Mouse (Mus musculus): ENCODE results near the gene Lin28b. TPM values are rescaled to one million over a fixed set of nuclear protein-coding genes. Genes with fewer than 3 reads are reported as not detected.

The Lin28b gene
- polyA plus RNA-seq (2012; rRNA removed) = not detected in 2 replicates

DNA sequence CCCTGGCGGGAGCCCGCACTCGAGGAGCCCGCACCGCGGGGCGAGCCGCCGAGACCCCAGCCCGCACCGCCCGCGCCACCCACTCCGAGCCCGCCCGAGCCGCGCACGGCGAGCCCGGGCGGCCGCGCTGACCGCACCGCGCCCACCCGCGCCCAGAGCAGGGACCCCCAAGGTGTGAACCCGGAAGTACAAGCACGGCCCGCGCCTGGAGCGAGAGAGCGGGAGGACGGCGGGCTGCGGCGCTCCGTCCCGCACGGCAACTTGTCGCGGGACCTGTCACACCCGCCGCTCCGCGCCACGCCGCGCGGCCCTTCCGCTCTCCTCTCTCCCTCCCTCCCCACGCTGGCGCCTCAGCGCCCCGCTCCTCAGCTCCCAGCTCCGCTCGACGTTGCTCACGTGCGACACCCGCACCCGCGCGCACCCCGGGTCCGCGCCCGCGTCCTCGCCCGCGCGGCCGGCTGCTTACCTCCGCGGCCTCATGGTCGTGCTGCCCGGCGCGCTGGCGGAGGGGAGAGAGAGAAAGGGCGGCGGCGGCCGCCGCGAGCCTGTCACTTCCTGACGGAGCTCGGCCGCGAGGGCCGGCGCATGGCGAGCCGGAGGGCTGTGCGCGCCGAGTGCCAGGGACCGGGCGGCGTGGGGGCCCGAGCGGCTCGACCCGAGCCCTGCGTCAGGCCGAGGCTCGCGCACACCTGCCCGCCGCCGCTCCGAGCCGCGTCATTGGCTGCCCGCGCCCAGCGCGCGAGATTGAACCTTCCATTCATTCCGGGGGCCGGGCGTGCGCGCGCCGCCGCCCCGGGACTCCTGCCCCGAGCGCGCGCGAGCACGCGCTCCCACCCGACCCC lies at the start of gene Lin28b:
Gene Lin28b (minus strand): TSS at position 635 of the 842 bp plus-strand sequence.
- H3K4me3 ChIP-seq (ENCODE audit: low read depth, low read length) = peak within 1 kb of the TSS; percentile 62
- H3K36me3 ChIP-seq (ENCODE audit: control insufficient read depth, insufficient read depth, low read length) = no peaks in the 10 kb centered on the region
- no peaks in the 10 kb centered on the region; the same call in 1 of the 2 replicates for H3K4me1 ChIP-seq (ENCODE audit: control insufficient read depth, insufficient read depth, insufficient read length, low read length)
- no peak within 1 kb of the TSS for H3K27ac ChIP-seq (ENCODE audit: insufficient read depth, low read depth, low read length)
- no peak for TF ChIP-seq CTCF (IDR thresholded peaks at IDR 0.05; ENCODE audit: extremely low read depth, insufficient read length, insufficient replicate concordance, low read depth, low read length)
- no peak for TF ChIP-seq POLR2A (IDR thresholded peaks at IDR 0.05; ENCODE audit: low read depth, low read length)
- peaks cover 19% of the 10 kb centered on the region for H3K27me3 ChIP-seq (ENCODE audit: control insufficient read depth, insufficient read depth, low read length)
- 2% methylated on average over 130 of the region's 139 CpGs for WGBS

- no peak overlapping the region for H3K4me3 ChIP-seq (ENCODE audit: low read depth, low read length)
- no peak overlapping the region for H3K27ac ChIP-seq (ENCODE audit: insufficient read depth, low read depth, low read length)
- no peaks in the 10 kb centered on the region for H3K27me3 ChIP-seq (ENCODE audit: control insufficient read depth, insufficient read depth, low read length)
- no peaks in the 10 kb centered on the region for H3K4me1 ChIP-seq (ENCODE audit: control insufficient read depth, insufficient read depth, insufficient read length, low read length)
- 49% methylated on average over 2 of the region's 2 CpGs for WGBS
- H3K36me3 ChIP-seq (ENCODE audit: control insufficient read depth, insufficient read depth, low read length) = no peaks in the 10 kb centered on the region
- TF ChIP-seq CTCF (IDR thresholded peaks at IDR 0.05; ENCODE audit: extremely low read depth, insufficient read length, insufficient replicate concordance, low read depth, low read length) = no peak
Observed at GRCm38 (mm10) chr10:45511764-45512163, 25.6 kb upstream of the Lin28b start.

DNA sequence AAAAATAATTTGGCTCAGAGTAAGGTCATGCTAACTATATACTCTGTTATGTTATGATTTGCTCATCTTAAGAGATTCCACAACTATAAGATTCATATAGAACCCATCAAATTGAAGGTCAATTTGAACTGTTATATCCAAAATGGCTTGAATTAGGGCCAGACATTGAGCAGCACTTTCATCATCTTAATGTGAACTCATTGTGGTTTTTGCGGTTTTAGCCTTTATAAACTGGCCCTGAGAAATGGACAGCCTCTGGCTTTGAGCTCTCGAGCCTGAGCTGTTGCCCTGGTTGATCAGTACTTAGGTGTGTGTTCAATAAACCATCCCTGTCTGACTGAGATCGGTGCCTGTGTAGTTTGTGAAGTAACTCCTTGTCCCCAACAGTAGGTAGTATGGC lies 24.5 kb upstream of the Lin28b start:
- H3K27ac ChIP-seq (ENCODE audit: insufficient read depth, low read depth, low read length) = no peak overlapping the region
- WGBS = 81% methylated on average over 3 of the region's 3 CpGs
- no peaks in the 10 kb centered on the region for H3K4me1 ChIP-seq (ENCODE audit: control insufficient read depth, insufficient read depth, insufficient read length, low read length)
- no peak overlapping the region for H3K4me3 ChIP-seq (ENCODE audit: low read depth, low read length)
- TF ChIP-seq POLR2A (IDR thresholded peaks at IDR 0.05; ENCODE audit: low read depth, low read length) (no peak), CTCF (IDR thresholded peaks at IDR 0.05; ENCODE audit: extremely low read depth, insufficient read length, insufficient replicate concordance, low read depth, low read length) (no peak)
- H3K27me3 ChIP-seq (ENCODE audit: control insufficient read depth, insufficient read depth, low read length) = no peaks in the 10 kb centered on the region
- H3K36me3 ChIP-seq (ENCODE audit: control insufficient read depth, insufficient read depth, low read length) = no peaks in the 10 kb centered on the region

- Histone ChIP-seq H3K36me3 (ENCODE audit: control insufficient read depth, insufficient read depth, low read length) (no peaks in the 10 kb centered on the region), H3K27ac (ENCODE audit: insufficient read depth, low read depth, low read length) (no peak overlapping the region), H3K4me1 (ENCODE audit: control insufficient read depth, insufficient read depth, insufficient read length, low read length) (no peaks in the 10 kb centered on the region), H3K4me3 (ENCODE audit: low read depth, low read length) (no peak overlapping the region), H3K27me3 (ENCODE audit: control insufficient read depth, insufficient read depth, low read length) (no peaks in the 10 kb centered on the region)
- 80% methylated on average over 1 of the region's 1 CpGs for WGBS
- TF ChIP-seq CTCF (IDR thresholded peaks at IDR 0.05; ENCODE audit: extremely low read depth, insufficient read length, insufficient replicate concordance, low read depth, low read length) (no peak), POLR2A (IDR thresholded peaks at IDR 0.05; ENCODE audit: low read depth, low read length) (no peak)
Observed at GRCm38 (mm10) chr10:45500259-45500658, 14.1 kb upstream of the Lin28b start.

GRCm38 (mm10) chr10:45486603-45486946 lies 380 bp upstream of the Lin28b start:
- Histone ChIP-seq H3K4me3 (ENCODE audit: low read depth, low read length) (peak overlapping the region; percentile 62), H3K36me3 (ENCODE audit: control insufficient read depth, insufficient read depth, low read length) (no peaks in the 10 kb centered on the region), H3K4me1 (ENCODE audit: control insufficient read depth, insufficient read depth, insufficient read length, low read length) (no peaks in the 10 kb centered on the region; the same call in 1 of the 2 replicates), H3K27ac (ENCODE audit: insufficient read depth, low read depth, low read length) (no peak overlapping the region), H3K27me3 (ENCODE audit: control insufficient read depth, insufficient read depth, low read length) (peaks cover 19% of the 10 kb centered on the region)
- TF ChIP-seq CTCF (IDR thresholded peaks at IDR 0.05; ENCODE audit: extremely low read depth, insufficient read length, insufficient replicate concordance, low read depth, low read length) (no peak), POLR2A (IDR thresholded peaks at IDR 0.05; ENCODE audit: low read depth, low read length) (no peak)
- WGBS = under 1% methylated on average over 40 of the region's 40 CpGs

DNA sequence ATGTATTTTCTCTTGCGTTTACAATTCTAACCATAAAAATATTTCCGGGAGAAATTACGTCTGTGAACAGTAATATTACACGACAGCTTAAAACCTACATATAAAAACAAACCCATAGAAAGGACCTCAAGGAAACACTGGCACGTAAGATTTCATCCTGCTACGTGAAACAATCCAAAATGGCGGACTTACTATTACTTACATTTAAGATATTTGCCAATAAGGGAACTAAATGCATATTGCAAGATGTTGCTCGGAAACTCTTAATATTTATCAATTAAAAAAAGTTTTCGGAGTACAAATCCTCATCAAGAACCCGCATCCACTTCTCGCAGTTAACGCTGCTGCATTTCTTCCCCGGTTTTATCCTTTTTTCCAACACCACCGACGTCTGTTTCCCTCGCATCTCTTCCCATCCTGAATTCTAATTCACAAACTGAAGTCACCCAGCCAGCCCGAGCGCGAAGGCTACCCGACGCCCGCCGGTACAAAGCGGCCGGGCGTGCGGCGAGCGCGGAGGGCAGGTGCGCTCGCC lies 902 bp downstream of the Lin28b start:
- no peak overlapping the region for H3K27ac ChIP-seq (ENCODE audit: insufficient read depth, low read depth, low read length)
- no peaks in the 10 kb centered on the region; the same call in 1 of the 2 replicates for H3K4me1 ChIP-seq (ENCODE audit: control insufficient read depth, insufficient read depth, insufficient read length, low read length)
- WGBS = 6% methylated on average over 32 of the region's 32 CpGs
- no peaks in the 10 kb centered on the region for H3K36me3 ChIP-seq (ENCODE audit: control insufficient read depth, insufficient read depth, low read length)
- H3K27me3 ChIP-seq (ENCODE audit: control insufficient read depth, insufficient read depth, low read length) = peaks cover 19% of the 10 kb centered on the region
- H3K4me3 ChIP-seq (ENCODE audit: low read depth, low read length) = peak overlapping the region; percentile 62
- TF ChIP-seq CTCF (IDR thresholded peaks at IDR 0.05; ENCODE audit: extremely low read depth, insufficient read length, insufficient replicate concordance, low read depth, low read length) (no peak), POLR2A (IDR thresholded peaks at IDR 0.05; ENCODE audit: low read depth, low read length) (no peak)

- WGBS = 54% methylated on average over 2 of the region's 2 CpGs
- no peaks in the 10 kb centered on the region for H3K36me3 ChIP-seq (ENCODE audit: control insufficient read depth, insufficient read depth, low read length)
- TF ChIP-seq CTCF (IDR thresholded peaks at IDR 0.05; ENCODE audit: extremely low read depth, insufficient read length, insufficient replicate concordance, low read depth, low read length) (no peak), POLR2A (IDR thresholded peaks at IDR 0.05; ENCODE audit: low read depth, low read length) (no peak)
- no peak overlapping the region for H3K4me3 ChIP-seq (ENCODE audit: low read depth, low read length)
- no peaks in the 10 kb centered on the region; the same call in 1 of the 2 replicates for H3K4me1 ChIP-seq (ENCODE audit: control insufficient read depth, insufficient read depth, insufficient read length, low read length)
- H3K27ac ChIP-seq (ENCODE audit: insufficient read depth, low read depth, low read length) = no peak overlapping the region
- H3K27me3 ChIP-seq (ENCODE audit: control insufficient read depth, insufficient read depth, low read length) = peaks cover 19% of the 10 kb centered on the region
Observed at GRCm38 (mm10) chr10:45483210-45483609, 3.0 kb downstream of the Lin28b start.
